Mouse (Mus musculus) gastrocnemius, adult 2 months (tissue): ENCODE data around the gene Papss1. TPM values are rescaled to one million over a fixed set of nuclear protein-coding genes. Genes with fewer than 3 reads are reported as not detected.
A peak's percentile ranks its signal among the peaks of the same experiment; 100 is the strongest.
"Not testable (repeated sequence)": the region's sequence is repeated elsewhere in the genome, so short reads cannot be mapped to it uniquely, and the experiment has no call there.

ENCODE experiments used
- DNase-seq: peaks from one replicate; pipeline ENCODE4 v3.0.0; 2022
- H3K27ac ChIP-seq: fragments of 200-600 bp; 2 replicates; pipeline ENCODE4 v1.8.1; 2022; ENCODE audit warnings: mild to moderate bottlenecking
- H3K4me3 ChIP-seq: fragments of 200-600 bp; 2 replicates; pipeline ENCODE4 v1.8.1; 2022; ENCODE audit warnings: mild to moderate bottlenecking, moderate library complexity
- CTCF ChIP-seq: fragments of 200-600 bp; IDR thresholded peaks from 2 replicates; pipeline ENCODE4 v1.8.1; 2022; ENCODE audit warnings: antibody characterized with exemption, mild to moderate bottlenecking, moderate library complexity
- intact Hi-C: fragments of 180-260 bp; cut with DNase I; formaldehyde crosslinking; loops from one replicate; pipeline ENCODE4 v1.15.1; 2025
- long read RNA-seq, 2 experiments: library from polyadenylated mRNA; stranded (forward); transcript quantifications; one replicate each; pipeline ENCODE4 v2.0.0; 2021
- total RNA-seq, 2 experiments: library from RNA; stranded (reverse); gene quantifications; 2 replicates each; pipeline ENCODE4 v1.2.3; 2021

Gene Papss1
- 1 to 10 TPM; 4.1 to 5.6 TPM for total RNA-seq
- long read RNA-seq, experiment 1, partial matches to known transcripts: 1 of 6 reads
- long read RNA-seq, experiment 1, other reads (novel, unspliced or antisense): 1 of 6 reads
- long read RNA-seq, experiment 2, partial matches to known transcripts: 2 of 6 reads
- long read RNA-seq, experiment 2, other reads (novel, unspliced or antisense): 0 of 6 reads

DNA sequence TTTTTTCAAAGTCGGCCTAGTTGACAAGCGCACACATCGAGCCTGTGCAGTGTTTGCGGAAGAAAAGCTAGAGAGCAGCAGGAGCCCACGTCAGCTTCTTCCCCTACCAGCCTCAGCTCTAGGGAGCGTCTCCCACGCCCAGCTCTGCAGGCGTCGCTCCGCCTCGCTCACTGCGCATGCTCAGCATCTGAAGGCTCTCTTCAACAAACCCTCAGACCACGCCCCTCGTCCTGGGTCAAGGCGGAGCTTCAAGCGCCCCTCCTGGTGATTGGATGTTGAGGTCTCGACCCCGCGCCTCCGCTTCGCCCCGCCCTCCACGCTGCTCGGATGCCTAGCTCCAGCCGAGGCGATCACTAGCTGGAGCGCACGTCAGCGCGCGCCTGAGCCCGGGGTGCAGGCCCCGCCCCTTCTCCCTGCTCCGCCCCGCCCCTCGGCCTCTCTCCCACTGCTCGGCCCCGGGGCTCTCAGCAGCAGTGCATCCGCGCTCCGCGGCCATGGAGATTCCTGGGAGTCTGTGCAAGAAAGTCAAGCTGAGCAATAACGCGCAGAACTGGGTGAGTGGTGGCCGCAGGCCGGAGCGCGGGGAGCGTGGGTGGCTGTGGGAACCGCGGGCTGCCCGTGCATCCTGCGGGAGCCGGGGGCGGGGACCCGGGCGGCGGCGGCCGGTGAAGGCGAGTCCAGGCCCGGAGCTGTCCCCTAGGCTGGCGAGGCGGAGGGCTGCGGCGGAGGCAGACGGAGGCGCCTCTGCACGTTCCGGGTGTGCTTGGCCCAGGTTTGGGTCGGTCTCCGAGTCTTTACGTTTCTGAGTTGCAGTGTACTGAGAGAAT, at the start of gene Papss1:
Papss1 (plus strand) TSS at position 339 of the 827 bp plus-strand sequence.
- H3K27ac ChIP-seq: peak within 1 kb of the TSS; percentile 91
- peak within 1 kb of the TSS; percentile 88 for H3K4me3 ChIP-seq
- peak; percentile 100 for DNase-seq
- TF ChIP-seq CTCF: no peak
- intact Hi-C loops: no loop called here

- intact Hi-C loops: loop anchor here (5.0 kb wide), 1 partner anchor 169 kb away; no protein-coding TSS in a partner anchor
- no peak overlapping the region for H3K4me3 ChIP-seq
Observed at GRCm38 (mm10) chr3:131516332-131516999, 48.1 kb upstream of the Papss1 start.

GRCm38 (mm10) chr3:131517756-131518155, 46.8 kb upstream of the Papss1 start:
- H3K27ac ChIP-seq: no peak overlapping the region
- H3K4me3 ChIP-seq: no peak overlapping the region
- no peak for DNase-seq
- intact Hi-C loops: loop anchor here (5.0 kb wide), 1 partner anchor 170 kb away; no protein-coding TSS in a partner anchor
- no peak for TF ChIP-seq CTCF

More at GRCm38 (mm10) chr3:131516332-131516999, 48.1 kb upstream of the Papss1 start:
- no peak for DNase-seq
- no peak overlapping the region for H3K27ac ChIP-seq
- no peak for TF ChIP-seq CTCF

- no peak for DNase-seq
- H3K4me3 ChIP-seq: no peak overlapping the region
- TF ChIP-seq CTCF: no peak
- intact Hi-C loops: no loop called here
- no peak overlapping the region for H3K27ac ChIP-seq
Observed at GRCm38 (mm10) chr3:131521206-131521605, 43.4 kb upstream of the Papss1 start.

GRCm38 (mm10) chr3:131522243-131522642, 42.3 kb upstream of the Papss1 start:
- intact Hi-C loops: no loop called here
- no peak overlapping the region for H3K4me3 ChIP-seq
- TF ChIP-seq CTCF: no peak
- no peak overlapping the region for H3K27ac ChIP-seq
- DNase-seq: no peak

- intact Hi-C loops: loop anchor here (2.0 kb wide), 1 partner anchor 203 kb away; no protein-coding TSS in a partner anchor
- H3K27ac ChIP-seq: no peak overlapping the region
- no peak overlapping the region for H3K4me3 ChIP-seq
- no peak for DNase-seq
- TF ChIP-seq CTCF: no peak
Observed at GRCm38 (mm10) chr3:131523749-131524148, 40.8 kb upstream of the Papss1 start.

DNA sequence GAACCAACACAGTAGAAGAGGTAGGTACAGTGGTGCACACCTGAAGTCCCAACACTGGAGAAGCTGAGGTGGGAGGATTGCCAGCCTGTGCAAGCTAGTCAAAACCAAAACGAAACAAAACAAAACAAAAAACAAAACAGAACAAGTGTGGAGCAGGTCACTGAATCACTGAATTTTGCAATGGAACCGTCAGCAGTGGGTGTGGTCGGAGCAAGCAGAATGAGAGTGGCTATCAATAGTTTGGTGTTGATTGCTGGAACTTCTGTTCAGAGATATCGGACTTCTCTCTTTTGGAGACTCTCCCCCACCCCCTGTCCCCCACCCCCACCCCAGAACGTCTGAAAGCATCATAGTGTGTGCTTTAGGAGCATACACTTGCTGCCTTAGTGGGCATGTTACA, 40.4 kb upstream of the Papss1 start:
- Histone ChIP-seq H3K4me3 (no peak overlapping the region), H3K27ac (no peak overlapping the region)
- intact Hi-C loops: loop anchor here (2.0 kb wide), 1 partner anchor 203 kb away; no protein-coding TSS in a partner anchor
- no peak for TF ChIP-seq CTCF
- DNase-seq: no peak

DNA sequence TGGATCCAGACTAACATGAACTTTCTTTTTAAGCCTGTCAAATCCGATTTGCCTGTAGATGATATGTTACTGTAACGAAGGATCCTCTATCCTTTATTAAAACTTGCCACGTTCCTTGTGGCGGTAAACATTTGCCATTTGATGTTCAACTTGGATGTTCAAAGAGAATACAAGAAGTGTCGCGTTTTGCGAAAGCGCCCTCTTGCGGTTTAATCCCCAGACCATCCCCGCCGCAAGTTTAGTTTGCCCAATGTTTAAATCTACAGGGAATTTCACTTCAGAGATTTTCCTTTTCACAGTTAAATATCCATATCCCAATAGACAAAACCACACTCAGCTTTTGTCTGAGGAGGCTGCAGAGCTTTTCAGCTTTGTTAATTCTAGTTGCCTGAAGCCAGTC, 39.8 kb upstream of the Papss1 start:
- peak; percentile 55 for DNase-seq
- TF ChIP-seq CTCF: peak; percentile 66
- Histone ChIP-seq H3K4me3 (no peak overlapping the region), H3K27ac (no peak overlapping the region)
- intact Hi-C loops: loop anchor here (2.0 kb wide), 1 partner anchor 204 kb away; no protein-coding TSS in a partner anchor

- intact Hi-C loops: loop anchor here (2.0 kb wide), 1 partner anchor 204 kb away; no protein-coding TSS in a partner anchor
- H3K27ac ChIP-seq: no peak overlapping the region
- H3K4me3 ChIP-seq: no peak overlapping the region
- TF ChIP-seq CTCF: no peak
- no peak for DNase-seq
Observed at GRCm38 (mm10) chr3:131525229-131525628, 39.3 kb upstream of the Papss1 start.

GRCm38 (mm10) chr3:131541244-131541942, 23.2 kb upstream of the Papss1 start:
- no peak overlapping the region for H3K4me3 ChIP-seq
- DNase-seq: no peak
- intact Hi-C loops: no loop called here
- TF ChIP-seq CTCF: no peak
- H3K27ac ChIP-seq: no peak overlapping the region

DNA sequence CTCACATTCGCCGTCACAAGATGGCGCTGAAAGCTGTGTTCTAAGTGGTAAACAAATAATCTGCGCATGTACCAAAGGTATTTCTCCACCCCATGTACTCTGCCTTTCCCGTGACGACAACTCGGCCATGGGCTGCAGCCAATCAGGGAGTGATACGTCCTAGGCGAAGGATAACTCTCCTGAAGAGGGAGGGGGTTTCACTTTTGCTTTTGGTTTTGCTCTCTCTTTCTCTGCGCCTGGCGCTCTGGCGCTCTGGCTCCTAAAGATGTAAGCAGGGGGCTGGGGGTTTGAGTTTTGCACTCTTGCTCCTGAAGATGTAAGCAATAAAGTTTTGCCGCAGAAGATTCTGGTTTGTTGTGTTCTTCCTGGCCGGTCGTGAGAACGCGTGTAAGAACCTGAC, 17.0 kb upstream of the Papss1 start:
- DNase-seq, H3K27ac ChIP-seq, intact Hi-C loops, H3K4me3 ChIP-seq: not testable (repeated sequence)

- Histone ChIP-seq H3K27ac (no peak overlapping the region), H3K4me3 (no peak overlapping the region)
- intact Hi-C loops: no loop called here
- DNase-seq: no peak
- TF ChIP-seq CTCF: no peak
Observed at GRCm38 (mm10) chr3:131550046-131550445, 14.5 kb upstream of the Papss1 start.
